Mouse (Mus musculus) forebrain, embryonic 11.5 days (tissue): ENCODE measurements at regions not wholly inside any gene's neighbourhood (a gene's known extent, or its start where the extent isn't known, plus 50 kb on each side); places are given as distances from the start of the nearest gene placed in this dataset.

Experiments
- ATAC-seq: fragments of 200-750 bp; cut with Nextera tagmentation; replicated peaks from 2 replicates; pipeline ENCODE4 v1.8.0; 2017; ENCODE audit warnings: moderate TSS enrichment; ENCODE audit not compliant: low FRiP score
- DNase-seq: peaks from one replicate; pipeline ENCODE4 v3.0.0-alpha.2; 2017; ENCODE audit warnings: low spot score
- H3K27ac ChIP-seq: fragments of 300-500 bp; sonication (generic); 2 replicates; pipeline ENCODE4 v1.5.1; 2014; ENCODE audit warnings: low read depth, low read length
- H3K27me3 ChIP-seq: fragments of 300-500 bp; sonication (generic); 2 replicates; pipeline ENCODE4 v1.6.1; 2014; ENCODE audit warnings: mild to moderate bottlenecking, low read length, mixed read lengths; ENCODE audit not compliant: control insufficient read depth, insufficient read depth
- H3K36me3 ChIP-seq: fragments of 300-500 bp; sonication (generic); 2 replicates; pipeline ENCODE4 v1.6.1; 2014; ENCODE audit warnings: mild to moderate bottlenecking, low read length, moderate library complexity, mixed read lengths; ENCODE audit not compliant: control insufficient read depth, insufficient read depth
- H3K4me1 ChIP-seq: fragments of 300-500 bp; sonication (generic); replicated peaks from 2 replicates; pipeline ENCODE4 v1.6.1; 2014; ENCODE audit warnings: low read length, mixed read lengths; ENCODE audit not compliant: control insufficient read depth, insufficient read depth
- H3K4me2 ChIP-seq: fragments of 300-500 bp; sonication (generic); 2 replicates; pipeline ENCODE4 v1.6.1; 2014; ENCODE audit warnings: low read depth, mild to moderate bottlenecking, low read length, moderate library complexity, mixed read lengths; ENCODE audit not compliant: severe bottlenecking
- H3K4me3 ChIP-seq: fragments of 300-500 bp; sonication (generic); 2 replicates; pipeline ENCODE4 v1.5.1; 2014; ENCODE audit warnings: low read depth, low read length
- H3K9ac ChIP-seq: fragments of 300-500 bp; sonication (generic); 2 replicates; pipeline ENCODE4 v1.6.1; 2014; ENCODE audit warnings: low read length
- H3K9me3 ChIP-seq: fragments of 300-500 bp; sonication (generic); 2 replicates; pipeline ENCODE4 v1.6.1; 2016; ENCODE audit warnings: low read length, mixed read lengths; ENCODE audit not compliant: control insufficient read depth
- WGBS: fragments of 180-500 bp; shearing (Covaris S2); extraction: QIAGEN DNeasy Blood & Tissue Kit; methylation state at CpG from one replicate; pipeline ENCODE4 v1.1.7; 2014; 5-methylcytosine and 5-hydroxymethylcytosine counted together

GRCm38 (mm10) chr13:47862896-47863295 lies 398.1 kb upstream of the Id4 start:
- DNase-seq = no peak
- no peak overlapping the region for H3K9ac ChIP-seq
- no peak for ATAC-seq
- WGBS = 76% methylated on average over 3 of the region's 3 CpGs
- H3K4me2 ChIP-seq = no peak overlapping the region
- H3K27me3 ChIP-seq = no peaks in the 10 kb centered on the region
- H3K9me3 ChIP-seq = no peaks in the 10 kb centered on the region
- H3K27ac ChIP-seq = no peak overlapping the region
- H3K36me3 ChIP-seq = no peaks in the 10 kb centered on the region
- H3K4me1 ChIP-seq = no peaks in the 10 kb centered on the region; the same call in 1 of the 2 replicates
- no peak overlapping the region for H3K4me3 ChIP-seq

GRCm38 (mm10) chr13:47868656-47869055 lies 392.4 kb upstream of the Id4 start:
- 64% methylated on average over 4 of the region's 4 CpGs for WGBS
- DNase-seq = no peak

GRCm38 (mm10) chr13:47869670-47870532 lies 391.1 kb upstream of the Id4 start:
- no peak for DNase-seq

More at GRCm38 (mm10) chr13:47868656-47869055, 392.4 kb upstream of the Id4 start:
- Histone ChIP-seq H3K27me3 (no peaks in the 10 kb centered on the region), H3K27ac (no peak overlapping the region), H3K4me2 (no peak overlapping the region), H3K9me3 (no peaks in the 10 kb centered on the region), H3K4me1 (peaks cover 2% of the 10 kb centered on the region; the same call in 1 of the 2 replicates), H3K36me3 (no peaks in the 10 kb centered on the region), H3K9ac (no peak overlapping the region), H3K4me3 (no peak overlapping the region)
- no peak for ATAC-seq

GRCm38 (mm10) chr13:47872645-47873044 lies 388.4 kb upstream of the Id4 start:
- no peaks in the 10 kb centered on the region for H3K36me3 ChIP-seq
- no peaks in the 10 kb centered on the region for H3K27me3 ChIP-seq
- no peak overlapping the region for H3K4me2 ChIP-seq
- H3K9me3 ChIP-seq = no peaks in the 10 kb centered on the region
- DNase-seq = peak; percentile 51
- H3K27ac ChIP-seq = no peak overlapping the region
- WGBS = 38% methylated on average over 11 of the region's 11 CpGs
- ATAC-seq = no peak
- H3K4me1 ChIP-seq = peaks cover 2% of the 10 kb centered on the region; the same call in 1 of the 2 replicates
- no peak overlapping the region for H3K4me3 ChIP-seq
- H3K9ac ChIP-seq = no peak overlapping the region

More at GRCm38 (mm10) chr13:47869670-47870532, 391.1 kb upstream of the Id4 start:
- H3K27ac ChIP-seq = no peak overlapping the region
- 59% methylated on average over 10 of the region's 10 CpGs for WGBS
- H3K9ac ChIP-seq = no peak overlapping the region
- ATAC-seq = no peak
- H3K9me3 ChIP-seq = no peaks in the 10 kb centered on the region
- no peaks in the 10 kb centered on the region for H3K27me3 ChIP-seq
- H3K4me3 ChIP-seq = no peak overlapping the region
- no peak overlapping the region for H3K4me2 ChIP-seq
- H3K36me3 ChIP-seq = no peaks in the 10 kb centered on the region
- H3K4me1 ChIP-seq = peaks cover 2% of the 10 kb centered on the region; the same call in 1 of the 2 replicates

DNA sequence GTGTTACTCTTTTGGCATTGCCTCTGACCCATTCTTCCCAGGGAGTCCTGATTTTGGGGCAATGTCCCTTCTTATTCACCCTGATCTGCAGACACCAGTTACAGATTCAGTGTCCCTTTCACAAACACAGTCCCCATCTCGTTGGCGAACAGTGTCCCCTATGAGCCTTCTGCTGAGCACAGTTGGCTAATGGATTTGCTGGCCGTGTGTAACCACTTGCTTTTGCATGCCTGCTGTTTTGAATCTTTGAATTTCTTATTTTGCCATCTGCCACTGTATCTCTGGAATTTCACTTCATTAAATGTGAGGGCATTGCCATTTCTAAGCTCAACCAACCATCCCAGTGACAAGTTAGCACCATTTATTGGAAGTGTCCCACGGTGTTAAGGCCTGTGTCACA lies 368.5 kb upstream of the Id4 start:
- H3K4me2 ChIP-seq = no peak overlapping the region
- DNase-seq (no peak), ATAC-seq (no peak)
- no peak overlapping the region for H3K4me3 ChIP-seq
- H3K4me1 ChIP-seq = no peaks in the 10 kb centered on the region; the same call in 1 of the 2 replicates
- no peak overlapping the region for H3K27ac ChIP-seq
- WGBS = 89% methylated on average over 4 of the region's 4 CpGs
- H3K36me3 ChIP-seq = no peaks in the 10 kb centered on the region
- no peaks in the 10 kb centered on the region for H3K9me3 ChIP-seq
- H3K9ac ChIP-seq = no peak overlapping the region
- no peaks in the 10 kb centered on the region for H3K27me3 ChIP-seq

- ATAC-seq (no peak), DNase-seq (no peak)
- no peaks in the 10 kb centered on the region for H3K27me3 ChIP-seq
- no peak overlapping the region for H3K4me3 ChIP-seq
- no peaks in the 10 kb centered on the region; the same call in 1 of the 2 replicates for H3K9me3 ChIP-seq
- H3K4me2 ChIP-seq = no peak overlapping the region
- H3K36me3 ChIP-seq = no peaks in the 10 kb centered on the region
- no peak overlapping the region for H3K9ac ChIP-seq
- H3K27ac ChIP-seq = no peak overlapping the region
- no peaks in the 10 kb centered on the region; the same call in 1 of the 2 replicates for H3K4me1 ChIP-seq
- 80% methylated on average over 1 of the region's 1 CpGs for WGBS
These were observed 366.7 kb upstream of the Id4 start for GRCm38 (mm10) chr13:47894331-47894730.

GRCm38 (mm10) chr13:47895256-47895655 lies 365.8 kb upstream of the Id4 start:
- H3K9me3 ChIP-seq = no peaks in the 10 kb centered on the region; the same call in 1 of the 2 replicates
- no peak overlapping the region for H3K9ac ChIP-seq
- no peak overlapping the region for H3K4me3 ChIP-seq
- H3K27ac ChIP-seq = no peak overlapping the region
- no peaks in the 10 kb centered on the region; the same call in 1 of the 2 replicates for H3K4me1 ChIP-seq
- no peaks in the 10 kb centered on the region for H3K27me3 ChIP-seq
- peak; percentile 56 for DNase-seq
- no peaks in the 10 kb centered on the region for H3K36me3 ChIP-seq
- 71% methylated on average over 6 of the region's 6 CpGs for WGBS
- H3K4me2 ChIP-seq = no peak overlapping the region
- ATAC-seq = no peak

DNA sequence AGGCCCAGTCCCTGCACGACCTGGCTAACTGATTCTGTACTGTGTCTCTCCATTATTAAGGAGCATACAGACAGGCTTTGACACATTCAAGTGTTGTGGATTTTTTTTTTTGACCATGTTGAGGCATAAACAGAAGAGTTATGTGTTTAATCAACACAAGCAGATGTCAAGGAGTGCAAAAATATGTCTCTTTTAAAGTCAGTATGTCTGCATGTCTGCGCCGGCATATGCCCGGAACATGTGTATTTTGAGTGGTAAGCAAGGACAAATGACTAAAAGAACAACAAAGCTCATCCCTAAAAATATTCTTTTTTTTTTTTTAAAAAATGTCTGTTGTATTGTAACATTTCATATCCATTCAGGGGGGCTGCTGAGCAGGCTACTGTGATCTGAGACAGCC lies 364.4 kb upstream of the Id4 start:
- Histone ChIP-seq H3K4me1 (no peaks in the 10 kb centered on the region; the same call in 1 of the 2 replicates), H3K9ac (no peak overlapping the region), H3K9me3 (no peaks in the 10 kb centered on the region; the same call in 1 of the 2 replicates), H3K27ac (no peak overlapping the region), H3K4me3 (no peak overlapping the region), H3K4me2 (no peak overlapping the region), H3K27me3 (no peaks in the 10 kb centered on the region), H3K36me3 (no peaks in the 10 kb centered on the region)
- 93% methylated on average over 4 of the region's 4 CpGs for WGBS
- no peak for ATAC-seq
- DNase-seq = no peak
